Mouse (Mus musculus) stomach, postnatal 0 days (tissue): Measurements from ENCODE around the gene Gad1.
A peak's percentile ranks its signal among the peaks of the same experiment; 100 is the strongest.

Experiments used
- CTCF ChIP-seq: IDR thresholded peaks from 2 replicates; pipeline ENCODE4 v1.5.1; 2016; ENCODE audit warnings: antibody characterized with exemption, low read depth, mild to moderate bottlenecking, moderate library complexity
- EP300 ChIP-seq: optimal IDR thresholded peaks from 2 replicates; pipeline ENCODE3; 2016; ENCODE audit warnings: antibody characterized with exemption

- TF ChIP-seq CTCF = peak; percentile 31
- no peak for TF ChIP-seq EP300
Measured at GRCm38 (mm10) chr2:70640968-70641367, 88.1 kb downstream of the Gad1 start.
